Mouse (Mus musculus) right cerebral cortex, adult 18-20 months (tissue): ENCODE data around the gene Trp53tg5.

Experiments used
- DNase-seq: peaks from one replicate; pipeline ENCODE4 v3.0.0; 2022; ENCODE audit warnings: mixed read lengths

The Trp53tg5 gene

GRCm38 (mm10) chr2:164429881-164430615 lies 43.5 kb downstream of the Trp53tg5 start:
- no peak for DNase-seq

- DNase-seq: no peak
Observed at GRCm38 (mm10) chr2:164428451-164428850, 45.1 kb downstream of the Trp53tg5 start.

GRCm38 (mm10) chr2:164426952-164427351 lies 46.6 kb downstream of the Trp53tg5 start:
- no peak for DNase-seq

GRCm38 (mm10) chr2:164426121-164426520 lies 47.4 kb downstream of the Trp53tg5 start:
- no peak for DNase-seq

GRCm38 (mm10) chr2:164425401-164425800 lies 48.1 kb downstream of the Trp53tg5 start:
- no peak for DNase-seq

GRCm38 (mm10) chr2:164424406-164424805 lies 49.1 kb downstream of the Trp53tg5 start:
- no peak for DNase-seq

GRCm38 (mm10) chr2:164423464-164423863 lies 50.1 kb downstream of the Trp53tg5 start:
- DNase-seq: peak; percentile 35

- no peak for DNase-seq
Observed at GRCm38 (mm10) chr2:164422675-164423393, 50.7 kb downstream of the Trp53tg5 start.

- no peak for DNase-seq
Observed at GRCm38 (mm10) chr2:164421979-164422378, 51.5 kb downstream of the Trp53tg5 start.

GRCm38 (mm10) chr2:164421306-164421705 lies 52.2 kb downstream of the Trp53tg5 start:
- no peak for DNase-seq
